In the genomic region with DNA sequence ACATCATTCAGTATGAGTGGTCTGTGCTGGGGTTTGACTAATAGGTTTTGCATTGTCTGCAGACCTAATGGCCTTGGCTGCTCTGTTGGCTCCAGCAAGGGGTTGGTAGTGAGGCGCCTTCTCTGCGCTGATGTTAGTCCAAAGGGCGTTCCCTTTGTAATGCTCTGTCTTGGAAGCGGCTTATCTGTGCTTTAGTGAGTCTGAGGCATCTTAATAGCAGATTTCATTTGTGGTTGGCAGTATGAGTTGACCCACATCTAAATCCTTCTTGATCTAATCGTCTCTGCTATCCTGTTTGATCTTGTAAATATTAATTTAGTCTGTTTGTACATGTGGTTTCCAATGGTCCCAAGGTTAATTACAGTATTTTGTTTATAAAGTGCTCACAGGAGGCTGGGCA, we compare ENCODE assay signal across 19 mouse cellular contexts. TPM values are rescaled to one million over a fixed set of nuclear protein-coding genes. Genes with fewer than 3 reads are reported as not detected.
DNase-seq lines count a peak whose midpoint lies in the region; TF ChIP-seq lines count a peak whose summit lies in the region.
"Had no signal": no experiment of that assay in that cellular context is flagged by ENCODE, and none has a peak within 500 bp of the region (broad histone marks: within the 10 kb centered on the region; RNA-seq: fewer than 3 reads in every experiment).

No protein-coding gene starts in this region.

- TF ChIP-seq CTCF in layer of hippocampus, adult 2 months (conservative IDR thresholded peaks at IDR 0.05), result no peak

- no peak overlapping the region for H3K27ac ChIP-seq in layer of hippocampus, adult 2 months
- H3K27ac ChIP-seq: embryonic facial prominence, embryonic 12.5 days; embryonic facial prominence, embryonic 15.5 days; gastrocnemius, adult 2 months; hindbrain, embryonic 12.5 days had no signal

- peak; percentile 25 for DNase-seq in adrenal gland, postnatal 14 days
- no peak for DNase-seq in adrenal gland, adult 8-10 months
- peak; percentile 10 for DNase-seq in lung, postnatal 25 days (ENCODE audit: low spot score)
- DNase-seq in lung, postnatal 14 days, result no peak
- peak; percentile 61 for DNase-seq in retina, adult 2 months (ENCODE audit: low read depth, low spot score)
- DNase-seq in retina, embryonic 14.5 days (ENCODE audit: low spot score), result no peak
- DNase-seq in layer of hippocampus, adult 2 months (ENCODE audit: low spot score in 2 of 2), result no peak
- DNase-seq: B cell, adult 2 months; cerebellum, adult 11 months; cerebellum, adult 2 months; cerebellum, adult 9-11 months; cerebellum, postnatal 25 days; forebrain, postnatal 0 days; gastrocnemius, adult 2 months; gastrocnemius, postnatal 14 days; heart, adult 11 months had no signal

- no peak overlapping the region for H3K4me3 ChIP-seq in layer of hippocampus, adult 2 months
- H3K4me3 ChIP-seq: embryonic facial prominence, embryonic 12.5 days; embryonic facial prominence, embryonic 15.5 days; gastrocnemius, adult 2 months; hindbrain, embryonic 12.5 days had no signal

RNA-seq across cellular contexts. Expression of gene Med27, which starts 25.6 kb away (rescaled TPM):
- 23.1 and 24.0 TPM in 2 replicates for total RNA-seq in adrenal gland, postnatal 14 days (2021)
- 10 to 100 TPM; 25.7 to 34.7 (median 30.7) TPM for total RNA-seq in adrenal gland, adult 8-10 months (2022)
- 10 to 100 TPM; 45.3 to 45.5 TPM for total RNA-seq in layer of hippocampus, adult 2 months (2021)

Comparison
In these comparisons a context has a peak if more than half of its experiments do, and no peak if none do; other contexts are left out.
1. DNase-seq: peak in adrenal gland, postnatal 14 days (single experiment), lung, postnatal 25 days (single experiment) and retina, adult 2 months (single experiment); none in adrenal gland, adult 8-10 months (single experiment), lung, postnatal 14 days (single experiment), retina, embryonic 14.5 days (single experiment) and layer of hippocampus, adult 2 months (0 of 2).